Mouse (Mus musculus): Measurements from ENCODE around the gene Polr1e.

GRCm38 (mm10) chr4:44970612-44971110, 47.7 kb upstream of the Polr1e start:
- peak; percentile 70; the same call in 1 of the 2 replicates for TF ChIP-seq CTCF (IDR thresholded peaks at IDR 0.05; ENCODE audit: borderline replicate concordance, insufficient read depth, low read depth, low read length)
- no peak for TF ChIP-seq POLR2A (IDR thresholded peaks at IDR 0.05; ENCODE audit: borderline replicate concordance, insufficient read depth, low read length)

Measured in cerebellum, adult 2 months (tissue).